Comparison of ENCODE assay signal across 9 mouse cellular contexts in genomic region chr3:27782056-27782765, GRCm38 (mm10).
DNase-seq lines count a peak whose midpoint lies in the region; ATAC-seq lines count a peak whose summit lies in the region.
"Had no signal": no experiment of that assay in that cellular context is flagged by ENCODE, and none has a peak within 500 bp of the region (broad histone marks: within the 10 kb centered on the region; RNA-seq: fewer than 3 reads in every experiment).

No protein-coding gene starts in this region.

- H3K27me3 ChIP-seq in heart, embryonic 11.5 days (ENCODE audit: control insufficient read depth, insufficient read depth, low read length), result no peaks in the 10 kb centered on the region
- no peaks in the 10 kb centered on the region for H3K27me3 ChIP-seq in embryonic facial prominence, embryonic 11.5 days (ENCODE audit: control insufficient read depth, insufficient read depth, low read length)
- H3K27me3 ChIP-seq in hindbrain, embryonic 16.5 days (replicated peaks; ENCODE audit: control insufficient read depth, insufficient read depth, low read length), result no peaks in the 10 kb centered on the region
- H3K27me3 ChIP-seq in midbrain, embryonic 15.5 days (replicated peaks), result no peaks in the 10 kb centered on the region

- H3K9me3 ChIP-seq in heart, embryonic 11.5 days (replicated peaks; ENCODE audit: control insufficient read depth, low read length), result no peaks in the 10 kb centered on the region
- H3K9me3 ChIP-seq in embryonic facial prominence, embryonic 11.5 days (replicated peaks; ENCODE audit: control insufficient read depth, low read length), result no peaks in the 10 kb centered on the region
- H3K9me3 ChIP-seq in hindbrain, embryonic 16.5 days (ENCODE audit: control insufficient read depth, low read length), result no peaks in the 10 kb centered on the region
- H3K9me3 ChIP-seq in midbrain, embryonic 15.5 days, result no peaks in the 10 kb centered on the region

- H3K9ac ChIP-seq in heart, embryonic 11.5 days (ENCODE audit: low read depth, low read length), result peak overlapping the region; percentile 54; the same call in 1 of the 2 replicates
- H3K9ac ChIP-seq in embryonic facial prominence, embryonic 11.5 days (replicated peaks; ENCODE audit: low read length), result peak overlapping the region; percentile 44
- H3K9ac ChIP-seq in hindbrain, embryonic 16.5 days (ENCODE audit: low read depth, low read length), result peak overlapping the region; percentile 43; the same call in 1 of the 2 replicates
- no peak overlapping the region for H3K9ac ChIP-seq in midbrain, embryonic 15.5 days

- no peak overlapping the region for H3K4me3 ChIP-seq in heart, embryonic 11.5 days (ENCODE audit: low read depth, low read length)
- H3K4me3 ChIP-seq in embryonic facial prominence, embryonic 11.5 days (ENCODE audit: low read depth, low read length), result no peak overlapping the region
- no peak overlapping the region for H3K4me3 ChIP-seq in hindbrain, embryonic 16.5 days (ENCODE audit: low read length)
- H3K4me3 ChIP-seq in midbrain, embryonic 15.5 days, result no peak overlapping the region
- H3K4me3 ChIP-seq: myocyte had no signal

- peak overlapping the region; percentile 41; the same call in 1 of the 2 replicates for H3K27ac ChIP-seq in heart, embryonic 11.5 days (ENCODE audit: low read depth, low read length)
- H3K27ac ChIP-seq in embryonic facial prominence, embryonic 11.5 days (replicated peaks; ENCODE audit: low read depth, low read length), result no peak overlapping the region
- H3K27ac ChIP-seq in hindbrain, embryonic 16.5 days (ENCODE audit: low read depth, low read length), result peak overlapping the region; percentile 70
- H3K27ac ChIP-seq in midbrain, embryonic 15.5 days, result 0 out of 2 replicates have a peak overlapping the region, but pooled peaks have one; percentile 17

- H3K36me3 ChIP-seq in heart, embryonic 11.5 days (ENCODE audit: control insufficient read depth, insufficient read depth, low read length), result no peaks in the 10 kb centered on the region
- no peaks in the 10 kb centered on the region for H3K36me3 ChIP-seq in embryonic facial prominence, embryonic 11.5 days (replicated peaks; ENCODE audit: control insufficient read depth, insufficient read depth, low read depth, low read length)
- H3K36me3 ChIP-seq in hindbrain, embryonic 16.5 days (ENCODE audit: control insufficient read depth, insufficient read depth, low read length), result no peaks in the 10 kb centered on the region
- H3K36me3 ChIP-seq in midbrain, embryonic 15.5 days (replicated peaks), result no peaks in the 10 kb centered on the region

- DNase-seq in heart, postnatal 25 days (ENCODE audit: low spot score), result no peak
- peak; percentile 43 for DNase-seq in embryonic facial prominence, embryonic 11.5 days (ENCODE audit: low spot score)
- no peak for DNase-seq in thymus, postnatal 10 days (ENCODE audit: low spot score in 2 of 2)
- DNase-seq in urinary bladder, postnatal 36 days (ENCODE audit: low spot score in 2 of 2), result no peak
- no peak for DNase-seq in cerebellum, adult 9-11 months

- peaks cover 4% of the 10 kb centered on the region for H3K4me1 ChIP-seq in heart, embryonic 11.5 days (ENCODE audit: control insufficient read depth, insufficient read depth, low read length)
- no peaks in the 10 kb centered on the region for H3K4me1 ChIP-seq in embryonic facial prominence, embryonic 11.5 days (ENCODE audit: control insufficient read depth, insufficient read depth, low read length)
- peaks cover 24% of the 10 kb centered on the region for H3K4me1 ChIP-seq in hindbrain, embryonic 16.5 days (ENCODE audit: control insufficient read depth, insufficient read depth, low read depth, low read length)
- peaks cover 32% of the 10 kb centered on the region for H3K4me1 ChIP-seq in midbrain, embryonic 15.5 days

- ATAC-seq in heart, embryonic 11.5 days (replicated peaks; ENCODE audit: insufficient number of reproducible peaks, low FRiP score, low TSS enrichment), result no peak; the same call in 1 of the 2 replicates
- ATAC-seq in embryonic facial prominence, embryonic 11.5 days (replicated peaks; ENCODE audit: insufficient number of reproducible peaks, low FRiP score, low TSS enrichment, low read depth), result peak; percentile 86
- ATAC-seq in hindbrain, embryonic 16.5 days, result peak; percentile 78
- ATAC-seq in midbrain, embryonic 15.5 days (replicated peaks), result peak; percentile 59

- intact Hi-C loops in heart, postnatal 25 days (cut with DNase I), result no loop called here

- peak overlapping the region; percentile 47 for H3K4me2 ChIP-seq in heart, embryonic 11.5 days
- H3K4me2 ChIP-seq in embryonic facial prominence, embryonic 11.5 days (ENCODE audit: low read depth, low read length), result 0 out of 2 replicates have a peak overlapping the region, but pooled peaks have one; percentile 19
- peak overlapping the region; percentile 42 for H3K4me2 ChIP-seq in hindbrain, embryonic 16.5 days (ENCODE audit: low read length)
- H3K4me2 ChIP-seq in midbrain, embryonic 15.5 days, result peak overlapping the region; percentile 25; the same call in 1 of the 2 replicates

- WGBS in heart, embryonic 11.5 days (ENCODE audit: insufficient replicate concordance), result 32% methylated on average over 19 of the region's 19 CpGs
- 19% methylated on average over 19 of the region's 19 CpGs for WGBS in embryonic facial prominence, embryonic 11.5 days
- 29% methylated on average over 19 of the region's 19 CpGs for WGBS in hindbrain, embryonic 16.5 days
- WGBS in midbrain, embryonic 15.5 days, result 21% methylated on average over 19 of the region's 19 CpGs
